Mouse (Mus musculus): ENCODE measurements around the gene Mrpl4.

DNA sequence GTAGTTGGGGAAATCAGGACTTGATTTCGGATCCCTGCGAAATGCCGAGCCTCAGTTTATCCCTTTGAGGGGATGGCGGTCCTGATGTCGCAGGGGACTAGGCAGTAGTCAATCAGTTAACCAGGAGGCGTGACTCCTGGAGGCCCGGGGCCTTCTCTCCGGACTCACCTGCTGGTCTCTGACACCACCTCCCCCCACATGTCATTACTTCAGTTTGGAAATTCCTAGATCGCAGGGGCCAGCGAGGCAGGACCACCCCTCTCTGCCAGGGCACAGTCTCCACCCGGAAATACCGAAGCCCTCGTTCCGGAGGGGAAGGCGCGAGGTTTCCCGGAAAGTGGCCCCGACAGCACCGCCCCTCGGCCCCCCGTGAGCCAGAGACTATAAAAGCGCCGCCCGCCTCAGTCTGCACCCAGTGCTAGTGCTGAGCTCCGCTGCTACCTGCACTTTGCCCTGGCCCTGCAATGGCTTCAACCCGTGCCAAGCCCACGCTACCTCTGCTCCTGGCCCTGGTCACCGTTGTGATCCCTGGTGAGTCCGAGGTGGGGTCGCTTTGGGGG lies 13.1 kb downstream of the Mrpl4 start, which contains the start of gene Icam1:
- no peak for TF ChIP-seq CTCF (IDR thresholded peaks at IDR 0.05; ENCODE audit: low read depth)
- no peak for TF ChIP-seq EP300 (IDR thresholded peaks at IDR 0.05; ENCODE audit: low read depth)
